In genomic region chr17:7143885-7144518, GRCm38 (mm10) we compare ENCODE assay signal across 16 mouse cellular contexts. TPM values are rescaled to one million over a fixed set of nuclear protein-coding genes. Genes with fewer than 3 reads are reported as not detected.
DNase-seq lines count a peak whose midpoint lies in the region; ATAC-seq and TF ChIP-seq lines count a peak whose summit lies in the region.
"Had no signal": no experiment of that assay in that cellular context is flagged by ENCODE, and none has a peak within 500 bp of the region (broad histone marks: within the 10 kb centered on the region; RNA-seq: fewer than 3 reads in every experiment).

No protein-coding gene starts in this region.

- WGBS in heart, embryonic 14.5 days, result 17% methylated on average over 7 of the region's 7 CpGs

- no peak overlapping the region for H3K9ac ChIP-seq in heart, embryonic 14.5 days (ENCODE audit: low read length)
- no peak overlapping the region for H3K9ac ChIP-seq in MEL (ENCODE audit: control insufficient read depth, low read depth, low read length, poor library complexity, severe bottlenecking)
- H3K9ac ChIP-seq: embryonic facial prominence, embryonic 12.5 days; forebrain, postnatal 0 days; hindbrain, embryonic 13.5 days; lung, embryonic 15.5 days; neural tube, embryonic 13.5 days had no signal

- no peak overlapping the region for H3K4me2 ChIP-seq in heart, embryonic 14.5 days (ENCODE audit: low read length)
- H3K4me2 ChIP-seq: embryonic facial prominence, embryonic 12.5 days; hindbrain, embryonic 13.5 days; lung, embryonic 15.5 days; neural tube, embryonic 13.5 days had no signal

- peak; percentile 32; the same call in 1 of the 2 replicates for ATAC-seq in heart, embryonic 14.5 days (ENCODE audit: insufficient number of reproducible peaks, insufficient read depth, low FRiP score, low read depth)
- ATAC-seq: forebrain, postnatal 0 days; intestine, embryonic 16.5 days had no signal

- TF ChIP-seq POLR2A in MEL (IDR thresholded peaks at IDR 0.05; ENCODE audit: control insufficient read depth in 1 of 2, insufficient read depth in 1 of 2, low read depth in 1 of 2, low read length in 2 of 2, poor library complexity in 1 of 2), result no peak

- H3K9me3 ChIP-seq in heart, embryonic 14.5 days (ENCODE audit: control insufficient read depth, low read length), result no peaks in the 10 kb centered on the region
- no peaks in the 10 kb centered on the region for H3K9me3 ChIP-seq in MEL (replicated peaks; ENCODE audit: insufficient read depth, low read length)
- H3K9me3 ChIP-seq: embryonic facial prominence, embryonic 12.5 days; hindbrain, embryonic 13.5 days; lung, embryonic 15.5 days; megakaryocyte, embryonic 14.5 days; neural tube, embryonic 13.5 days had no signal

- 0 out of 4 replicates have a peak overlapping the region, but pooled peaks have one; percentile 12 to 35 for H3K27ac ChIP-seq in heart, embryonic 14.5 days (replicated peaks in 1 of 2; ENCODE audit: control insufficient read depth in 1 of 2, insufficient read depth in 1 of 2, low read depth in 2 of 2, low read length in 2 of 2)
- H3K27ac ChIP-seq in MEL (ENCODE audit: control insufficient read depth, low read depth, low read length), result no peak overlapping the region
- H3K27ac ChIP-seq: embryonic facial prominence, embryonic 12.5 days; hindbrain, embryonic 13.5 days; lung, embryonic 15.5 days; neural tube, embryonic 13.5 days had no signal

- TF ChIP-seq RAD21 in MEL (IDR thresholded peaks at IDR 0.05; ENCODE audit: low read depth, low read length), result no peak

- H3K27me3 ChIP-seq in heart, embryonic 14.5 days (ENCODE audit: control insufficient read depth, insufficient read depth, low read length), result no peaks in the 10 kb centered on the region
- no peaks in the 10 kb centered on the region for H3K27me3 ChIP-seq in MEL (ENCODE audit: control insufficient read depth in 1 of 2, insufficient read depth in 2 of 2, low read length in 2 of 2)
- H3K27me3 ChIP-seq: embryonic facial prominence, embryonic 12.5 days; hindbrain, embryonic 13.5 days; lung, embryonic 15.5 days; neural tube, embryonic 13.5 days had no signal

- peak; percentile 50 to 56 for DNase-seq in adrenal gland, postnatal 36 days
- DNase-seq in adrenal gland, adult 2 months, result no peak
- no peak for DNase-seq in heart, adult 9 months (ENCODE audit: low spot score in 2 of 2)
- peak; percentile 59 for DNase-seq in MEL (ENCODE audit: low read depth, low spot score)
- peak; percentile 43 to 48 for DNase-seq in heart, postnatal 14 days
- DNase-seq in embryo, embryonic 10 days (ENCODE audit: low spot score), result no peak
- DNase-seq: B cell, adult 2 months; forebrain, postnatal 0 days; gastrocnemius, postnatal 25 days had no signal

- TF ChIP-seq CTCF in MEL (IDR thresholded peaks at IDR 0.05 in 2 of 3, conservative IDR thresholded peaks at IDR 0.05 in 1 of 3; ENCODE audit: control insufficient read depth in 1 of 3, insufficient read depth in 1 of 3, low read depth in 2 of 3, low read length in 3 of 3, poor library complexity in 1 of 3, severe bottlenecking in 1 of 3), result no peak

- no peaks in the 10 kb centered on the region for H3K79me2 ChIP-seq in MEL (ENCODE audit: control insufficient read depth, insufficient read depth, low read length, poor library complexity)

- H3K4me3 ChIP-seq in heart, embryonic 14.5 days (ENCODE audit: control insufficient read depth in 1 of 2, insufficient read depth in 1 of 2, low read depth in 1 of 2, low read length in 2 of 2), result no peak overlapping the region
- H3K4me3 ChIP-seq in MEL (ENCODE audit: control insufficient read depth in 1 of 2, insufficient read depth in 1 of 2, low read depth in 2 of 2, low read length in 2 of 2), result no peak overlapping the region
- H3K4me3 ChIP-seq: embryonic facial prominence, embryonic 12.5 days; hindbrain, embryonic 13.5 days; lung, embryonic 15.5 days; megakaryocyte, embryonic 14.5 days; neural tube, embryonic 13.5 days had no signal

- peak in 1 of 2 experiments; percentile 33; a peak in 2 of 4 replicates for TF ChIP-seq EP300 in MEL (IDR thresholded peaks at IDR 0.05; ENCODE audit: low read depth in 1 of 2, low read length in 2 of 2)

- intact Hi-C loops in heart, postnatal 14 days (cut with DNase I), result loop anchor here (5.0 kb wide), 1 partner anchor 113 kb away; no protein-coding TSS in a partner anchor

- H3K36me3 ChIP-seq in heart, embryonic 14.5 days (ENCODE audit: control insufficient read depth, insufficient read depth, low read length), result no peaks in the 10 kb centered on the region
- H3K36me3 ChIP-seq in MEL (ENCODE audit: control insufficient read depth in 1 of 2, insufficient read depth in 2 of 2, low read length in 2 of 2), result peaks cover 0 to 18% of the 10 kb centered on the region in 2 experiments; a peak in 2 of 4 replicates
- H3K36me3 ChIP-seq: embryonic facial prominence, embryonic 12.5 days; hindbrain, embryonic 13.5 days; lung, embryonic 15.5 days; neural tube, embryonic 13.5 days had no signal

- peaks cover 9 to 14% of the 10 kb centered on the region in 2 experiments for H3K4me1 ChIP-seq in heart, embryonic 14.5 days (ENCODE audit: control insufficient read depth in 2 of 2, insufficient read depth in 2 of 2, low read length in 2 of 2)
- peaks cover 6 to 39% of the 10 kb centered on the region in 2 experiments for H3K4me1 ChIP-seq in MEL (ENCODE audit: control insufficient read depth in 1 of 2, insufficient read depth in 2 of 2, low read length in 2 of 2)
- H3K4me1 ChIP-seq: embryonic facial prominence, embryonic 12.5 days; megakaryocyte, embryonic 14.5 days had no signal

TF ChIP-seq in MEL, 35 proteins besides CTCF, POLR2A, EP300 and RAD21:
- TF ChIP-seq TAL1 (IDR thresholded peaks at IDR 0.05; ENCODE audit: low read length) (peak; percentile 65), ETS1 (IDR thresholded peaks at IDR 0.05; ENCODE audit: low read depth, low read length) (no peak), TCF12 (IDR thresholded peaks at IDR 0.05; ENCODE audit: low read depth, low read length) (0 out of 2 replicates have a peak, but pooled peaks have one; percentile 38)

RNA-seq across cellular contexts. Expression of gene Rps6ka2, which starts 25.9 kb away (rescaled TPM):
- 10 to 100 TPM; 10.3 to 17.6 TPM for total RNA-seq in adrenal gland, postnatal 36 days (2021)
- 10 to 100 TPM; 10.6 to 18.2 TPM for total RNA-seq in adrenal gland, adult 2 months (2021)
- 7.6 and 10.2 TPM in 2 replicates for polyA plus RNA-seq in adrenal gland, adult 2 months (2012; rRNA removed)
- polyA plus RNA-seq in heart, embryonic 14.5 days (2014; fragmentation: Nextera tagmentation; extraction: Ambion mirVana), result 42.4 and 43.7 TPM in 2 replicates
- total RNA-seq in MEL (2012; rRNA removed), result 5.2 and 6.0 TPM in 2 replicates
- polyA plus RNA-seq in MEL (2012; ENCODE audit: insufficient read depth in 1 of 2, insufficient read length in 2 of 2, low read depth in 1 of 2, low replicate concordance in 2 of 2, missing spikeins in 1 of 2), result 10 to 100 TPM in 1 of 2 experiments, not detected in 1; 11.2 TPM
- 10 to 100 TPM; 18.3 to 18.5 TPM for total RNA-seq in heart, postnatal 14 days (2021)

Comparison
In these comparisons a context has a peak if more than half of its experiments do, and no peak if none do; other contexts are left out.
1. DNase-seq: peak in adrenal gland, postnatal 36 days (2 of 2), MEL (single experiment) and heart, postnatal 14 days (2 of 2); none in adrenal gland, adult 2 months (single experiment), heart, adult 9 months (0 of 2) and embryo, embryonic 10 days (single experiment).